Mouse (Mus musculus) urinary bladder, postnatal 25 days (tissue): ENCODE data around the gene Pdk1.

Source experiments
- DNase-seq: peaks from one replicate; pipeline ENCODE4 v3.0.0; 2022; ENCODE audit warnings: low spot score

Gene Pdk1

DNA sequence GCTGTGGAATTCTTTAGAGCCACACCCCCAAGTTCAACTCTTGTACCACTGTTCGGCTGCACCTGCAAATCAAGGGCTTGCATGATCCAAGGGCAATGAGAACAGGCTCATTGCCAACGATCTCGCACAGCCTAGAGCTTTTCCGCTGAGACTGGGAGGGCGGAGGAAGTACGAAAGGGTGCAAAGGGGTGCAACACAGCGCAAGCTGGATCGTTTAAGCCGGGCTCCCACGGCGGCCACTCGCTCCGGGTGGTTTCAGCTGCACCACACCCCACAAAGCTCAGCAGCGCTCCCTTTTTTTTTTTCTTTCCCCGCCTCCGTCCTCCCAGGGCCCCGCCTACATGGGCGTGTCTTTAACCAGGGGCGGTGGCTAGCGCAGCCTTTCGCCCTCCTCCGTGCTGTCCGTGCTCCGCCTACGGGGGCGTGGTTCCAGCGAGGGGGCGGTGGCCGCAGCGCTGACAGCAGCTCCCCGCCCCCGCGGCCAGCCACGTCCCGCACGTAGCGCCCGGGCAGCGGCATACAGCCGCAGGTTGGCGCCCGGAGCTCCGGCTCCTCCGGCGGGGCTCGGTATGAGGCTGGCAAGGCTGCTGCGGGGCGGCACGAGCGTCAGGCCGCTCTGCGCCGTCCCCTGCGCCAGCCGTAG is at the start of gene Pdk1:
Gene Pdk1, plus strand, starts transcription at position 424 of the 643 bp plus-strand sequence.
- DNase-seq: peak; percentile 99

DNA sequence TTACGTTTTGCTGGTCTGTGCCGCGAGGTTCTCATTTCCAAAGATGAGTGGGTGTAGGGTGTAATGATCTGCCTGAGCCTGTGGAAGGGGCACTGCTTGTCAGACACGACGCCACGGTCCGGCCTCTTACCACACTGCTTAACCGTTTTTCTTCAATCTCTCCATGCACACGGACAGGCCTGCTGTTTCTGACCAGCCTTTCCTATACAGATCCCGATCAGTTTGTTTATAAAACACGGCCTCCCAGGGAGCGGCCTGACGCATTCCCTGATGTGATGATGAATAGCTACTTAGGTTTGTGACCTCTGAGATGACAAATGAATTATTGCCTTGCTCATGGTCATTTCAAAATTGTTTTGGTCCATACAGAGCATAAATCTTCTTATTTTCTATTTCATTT is 48.9 kb upstream of the Pdk1 start:
- DNase-seq: no peak

GRCm38 (mm10) chr2:71827711-71828110 is 45.3 kb upstream of the Pdk1 start:
- DNase-seq: no peak

DNA sequence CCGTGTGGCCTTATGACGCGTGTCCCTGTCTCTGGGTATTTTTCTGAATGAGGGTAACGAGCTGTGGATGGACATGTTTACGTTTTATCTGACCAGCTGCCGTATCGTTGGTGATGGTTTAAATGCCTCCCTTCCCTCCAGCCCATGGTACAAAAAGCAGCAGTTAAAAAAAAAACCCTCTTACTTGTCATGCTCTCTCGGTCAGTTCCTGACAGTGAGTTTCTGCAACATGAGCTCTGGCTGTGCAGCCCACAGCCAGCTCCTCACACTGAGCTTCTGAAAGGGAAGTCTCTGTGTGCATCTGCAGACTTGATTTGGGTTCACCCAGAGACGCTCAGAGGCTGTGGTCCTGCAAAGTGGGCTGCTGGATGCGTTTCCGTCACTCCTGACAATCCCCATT is 44.1 kb upstream of the Pdk1 start:
- DNase-seq: no peak

- DNase-seq: no peak
Measured at GRCm38 (mm10) chr2:71833626-71834025, 39.4 kb upstream of the Pdk1 start.

DNA sequence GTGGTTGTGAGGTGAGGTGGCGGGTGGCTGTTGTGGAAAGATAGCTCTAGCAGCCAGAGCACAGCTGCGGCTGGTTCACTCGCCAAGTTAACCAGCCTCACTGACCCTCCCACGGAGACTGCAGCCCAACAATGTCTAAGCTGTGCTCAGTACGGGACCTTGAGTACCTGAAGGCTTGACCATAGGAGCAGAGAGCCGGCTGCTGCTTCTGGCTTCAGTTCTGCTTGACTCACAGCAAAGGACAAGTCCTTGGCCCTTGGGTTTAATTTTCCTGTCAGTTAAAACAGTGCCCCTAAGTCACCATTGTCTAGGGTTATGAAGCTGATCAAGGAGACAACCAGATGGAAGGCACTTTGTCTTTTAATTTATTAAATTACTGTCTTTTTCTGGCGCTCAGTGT is 38.7 kb upstream of the Pdk1 start:
- no peak for DNase-seq

GRCm38 (mm10) chr2:71835556-71835955 is 37.5 kb upstream of the Pdk1 start:
- no peak for DNase-seq

- DNase-seq: no peak
Measured at GRCm38 (mm10) chr2:71836232-71836631, 36.8 kb upstream of the Pdk1 start.

DNA sequence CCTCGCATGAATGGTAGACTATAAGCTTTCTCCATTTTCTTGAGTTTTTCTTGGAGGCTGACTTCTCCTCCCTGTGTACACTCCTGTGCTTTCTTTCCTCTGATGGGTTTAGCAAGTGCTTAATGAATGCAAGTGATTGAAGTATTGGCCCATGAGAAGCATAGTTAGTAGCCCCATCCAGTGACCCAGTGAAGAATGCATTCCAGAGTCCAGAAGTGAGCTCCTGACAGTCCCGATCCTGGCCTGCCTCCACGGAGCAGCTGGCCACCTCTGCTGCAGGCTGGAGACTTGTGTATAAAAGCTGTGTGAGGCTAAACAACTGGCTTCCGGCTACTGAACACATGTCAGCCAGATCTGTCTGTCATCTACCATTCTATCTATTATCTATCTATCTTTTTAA is 35.8 kb upstream of the Pdk1 start:
- DNase-seq: no peak

GRCm38 (mm10) chr2:71837791-71838190 is 35.2 kb upstream of the Pdk1 start:
- DNase-seq: peak; percentile 67

- DNase-seq: no peak
Measured at GRCm38 (mm10) chr2:71843316-71843715, 29.7 kb upstream of the Pdk1 start.

- no peak for DNase-seq
Measured at GRCm38 (mm10) chr2:71844906-71845305, 28.1 kb upstream of the Pdk1 start.

DNA sequence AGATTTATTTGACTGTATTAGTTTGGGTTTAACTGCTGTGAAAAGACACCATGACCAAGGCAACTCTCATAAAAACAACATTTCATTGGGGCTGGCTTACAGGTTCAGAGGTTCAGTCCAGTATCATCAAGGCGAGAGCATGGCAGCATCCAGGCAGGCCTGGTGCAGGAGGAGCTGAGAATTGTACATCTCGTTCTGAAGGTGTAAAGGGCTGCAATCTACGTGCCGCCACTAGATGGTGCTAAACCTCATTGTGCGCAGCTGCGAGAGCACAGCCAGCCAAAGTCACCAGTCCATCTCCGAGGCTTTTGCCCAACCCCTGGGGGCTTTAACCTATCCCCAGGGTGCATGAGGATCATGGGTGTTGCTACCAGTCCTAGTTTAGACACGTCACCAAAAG is 20.9 kb upstream of the Pdk1 start:
- peak; percentile 30 for DNase-seq

- no peak for DNase-seq
Measured at GRCm38 (mm10) chr2:71855076-71855475, 17.9 kb upstream of the Pdk1 start.

DNA sequence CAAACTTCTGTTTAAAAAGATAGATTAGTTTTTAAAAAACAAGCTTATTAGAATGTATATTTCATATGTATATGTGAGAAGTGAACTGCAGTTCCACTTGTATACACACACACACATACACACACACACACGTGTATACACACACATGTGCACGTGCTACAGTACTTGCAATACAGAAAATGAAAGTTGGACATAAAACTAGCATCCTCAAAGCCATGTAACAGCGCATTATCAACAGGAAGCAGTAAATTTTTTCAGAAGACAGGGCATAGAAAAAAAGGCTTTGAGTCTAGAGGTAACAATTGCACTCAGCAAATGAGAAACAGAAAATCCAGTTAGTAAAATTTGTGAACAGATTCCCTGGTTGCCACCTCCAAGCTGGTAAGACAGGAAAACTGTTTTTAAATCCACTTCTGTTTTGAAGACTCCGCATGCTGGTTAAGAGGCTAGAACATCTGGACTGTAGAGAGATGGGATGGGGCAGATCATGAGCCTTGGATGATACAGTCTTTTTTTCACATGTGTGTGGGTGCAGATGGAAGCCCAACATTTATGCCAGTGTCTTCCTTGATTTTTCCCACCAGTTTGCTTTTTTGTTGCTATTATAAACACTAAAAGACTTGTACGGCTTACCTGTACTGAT is 9.4 kb upstream of the Pdk1 start:
- DNase-seq: no peak

- no peak for DNase-seq
Measured at GRCm38 (mm10) chr2:71865022-71865421, 8.0 kb upstream of the Pdk1 start.

- DNase-seq: no peak
Measured at GRCm38 (mm10) chr2:71865935-71866334, 7.1 kb upstream of the Pdk1 start.

GRCm38 (mm10) chr2:71866565-71866964 is 6.5 kb upstream of the Pdk1 start:
- DNase-seq: no peak

DNA sequence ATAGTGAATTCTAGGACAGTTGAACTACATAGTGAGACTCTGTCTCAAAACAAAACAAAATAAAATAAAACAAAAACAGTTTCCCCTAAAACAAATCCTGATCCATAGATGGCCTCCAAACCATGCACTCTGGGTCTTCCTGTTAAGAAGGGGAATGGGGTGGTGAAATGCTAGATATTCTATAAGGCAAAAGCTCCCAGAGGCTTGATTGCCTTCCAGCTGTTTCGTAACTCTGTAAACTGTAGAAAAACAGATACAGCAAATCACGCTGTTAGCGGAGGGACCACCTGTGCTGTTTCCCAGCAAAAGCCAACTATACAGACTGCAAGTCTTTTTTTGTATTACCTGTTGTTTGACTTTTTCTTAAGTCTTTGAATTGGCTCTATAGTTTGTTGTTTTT is 6.0 kb upstream of the Pdk1 start:
- no peak for DNase-seq

DNA sequence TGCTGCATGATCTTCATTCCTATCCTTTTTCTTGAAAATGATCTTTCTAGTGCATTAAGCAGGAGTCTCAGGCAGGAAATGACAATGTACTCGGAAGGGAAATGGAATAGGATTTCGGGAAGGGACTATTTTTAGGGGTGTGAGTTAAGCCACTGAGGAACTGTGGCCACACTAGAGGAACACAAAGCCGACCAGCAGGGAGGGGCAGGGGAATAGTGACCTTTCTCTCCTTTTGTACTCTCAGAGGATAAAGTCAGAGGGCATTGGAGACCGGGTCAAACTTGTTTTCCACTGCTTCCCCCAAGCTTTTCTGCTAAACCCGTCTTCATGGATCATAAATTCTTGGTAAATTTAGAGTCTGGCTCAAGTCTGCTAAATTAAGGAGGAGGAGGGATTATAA is 5.5 kb upstream of the Pdk1 start:
- no peak for DNase-seq

GRCm38 (mm10) chr2:71868256-71868655 is 4.8 kb upstream of the Pdk1 start:
- DNase-seq: no peak

GRCm38 (mm10) chr2:71872141-71872540 is 883 bp upstream of the Pdk1 start:
- DNase-seq: no peak

GRCm38 (mm10) chr2:71873474-71874322 is 674 bp downstream of the Pdk1 start:
- DNase-seq: peak; percentile 41
